Mouse (Mus musculus): ENCODE measurements around the gene Tbc1d15.

- TF ChIP-seq POLR2A (IDR thresholded peaks at IDR 0.05; ENCODE audit: low read depth, low read length): no peak
- TF ChIP-seq CTCF (IDR thresholded peaks at IDR 0.05; ENCODE audit: extremely low read depth, insufficient read depth, insufficient read length, insufficient replicate concordance): no peak
Observed at GRCm38 (mm10) chr10:115284170-115284569, 32.9 kb upstream of the Tbc1d15 start.

All from spleen, adult 2 months (tissue).